Mouse (Mus musculus): Measurements from ENCODE around the gene Wdr74.

- TF ChIP-seq CTCF (IDR thresholded peaks at IDR 0.05; ENCODE audit: extremely low read depth, insufficient read depth, low read length) (no peak), POLR2A (IDR thresholded peaks at IDR 0.05; ENCODE audit: extremely low read depth, insufficient read depth, low read length) (no peak)
These were observed 52.9 kb downstream of the Wdr74 start for GRCm38 (mm10) chr19:8788521-8788920.
